Mouse (Mus musculus): Measurements from ENCODE around the gene Gm20388. TPM values are rescaled to one million over a fixed set of nuclear protein-coding genes. Genes with fewer than 3 reads are reported as not detected.

The Gm20388 gene
- total RNA-seq, 1 experiment from 2014 or later: 35.7 TPM

- ATAC-seq (replicated peaks; ENCODE audit: low read depth, poor library complexity, severe bottlenecking): no peak
These were observed 3723.9 kb downstream of the Gm20388 start for GRCm38 (mm10) chr8:123634395-123635131.

GRCm38 (mm10) chr8:123635671-123636070 lies 3725.0 kb downstream of the Gm20388 start:
- ATAC-seq (replicated peaks; ENCODE audit: low read depth, poor library complexity, severe bottlenecking): no peak

- ATAC-seq (replicated peaks; ENCODE audit: low read depth, poor library complexity, severe bottlenecking): peak; percentile 76
These were observed 3732.8 kb downstream of the Gm20388 start for GRCm38 (mm10) chr8:123643330-123644051.

- ATAC-seq (replicated peaks; ENCODE audit: low read depth, poor library complexity, severe bottlenecking): no peak
These were observed 3734.6 kb downstream of the Gm20388 start for GRCm38 (mm10) chr8:123645229-123645628.

GRCm38 (mm10) chr8:123648245-123649170 lies 3737.9 kb downstream of the Gm20388 start:
- no peak for ATAC-seq (replicated peaks; ENCODE audit: low read depth, poor library complexity, severe bottlenecking)

- no peak for ATAC-seq (replicated peaks; ENCODE audit: low read depth, poor library complexity, severe bottlenecking)
These were observed 3738.8 kb downstream of the Gm20388 start for GRCm38 (mm10) chr8:123649483-123649882.

- no peak for ATAC-seq (replicated peaks; ENCODE audit: low read depth, poor library complexity, severe bottlenecking)
These were observed 3740.9 kb downstream of the Gm20388 start for GRCm38 (mm10) chr8:123651390-123652098.

- no peak for ATAC-seq (replicated peaks; ENCODE audit: low read depth, poor library complexity, severe bottlenecking)
These were observed 3742.0 kb downstream of the Gm20388 start for GRCm38 (mm10) chr8:123652641-123653040.

- peak; percentile 93 for ATAC-seq (replicated peaks; ENCODE audit: low read depth, poor library complexity, severe bottlenecking)
These were observed 3742.8 kb downstream of the Gm20388 start, which contains the start of gene Rhou for GRCm38 (mm10) chr8:123653308-123653993. Gene Rhou (plus strand): TSS chr8:123653929.

GRCm38 (mm10) chr8:123653994-123654569 lies 3743.4 kb downstream of the Gm20388 start:
- no peak for ATAC-seq (replicated peaks; ENCODE audit: low read depth, poor library complexity, severe bottlenecking)

- no peak for ATAC-seq (replicated peaks; ENCODE audit: low read depth, poor library complexity, severe bottlenecking)
These were observed 3744.1 kb downstream of the Gm20388 start for GRCm38 (mm10) chr8:123654763-123655162.

GRCm38 (mm10) chr8:123655351-123655779 lies 3744.7 kb downstream of the Gm20388 start:
- ATAC-seq (replicated peaks; ENCODE audit: low read depth, poor library complexity, severe bottlenecking): no peak

GRCm38 (mm10) chr8:123657826-123658225 lies 3747.2 kb downstream of the Gm20388 start:
- no peak for ATAC-seq (replicated peaks; ENCODE audit: low read depth, poor library complexity, severe bottlenecking)

GRCm38 (mm10) chr8:123659469-123660057 lies 3748.9 kb downstream of the Gm20388 start:
- ATAC-seq (replicated peaks; ENCODE audit: low read depth, poor library complexity, severe bottlenecking): no peak

- ATAC-seq (replicated peaks; ENCODE audit: low read depth, poor library complexity, severe bottlenecking): no peak
These were observed 3750.9 kb downstream of the Gm20388 start for GRCm38 (mm10) chr8:123661515-123661914.

GRCm38 (mm10) chr8:123665580-123665979 lies 3754.9 kb downstream of the Gm20388 start:
- no peak for ATAC-seq (replicated peaks; ENCODE audit: low read depth, poor library complexity, severe bottlenecking)

GRCm38 (mm10) chr8:123666832-123667231 lies 3756.2 kb downstream of the Gm20388 start:
- ATAC-seq (replicated peaks; ENCODE audit: low read depth, poor library complexity, severe bottlenecking): no peak

- no peak for ATAC-seq (replicated peaks; ENCODE audit: low read depth, poor library complexity, severe bottlenecking)
These were observed 3758.0 kb downstream of the Gm20388 start for GRCm38 (mm10) chr8:123668681-123669080.

Data from common myeloid progenitor, adult 5-6 weeks (primary cell).